Mouse (Mus musculus) liver, embryonic 14.5 days (tissue): Measurements from ENCODE around the gene Rara. TPM values are rescaled to one million over a fixed set of nuclear protein-coding genes. Genes with fewer than 3 reads are reported as not detected.
"Not testable (repeated sequence)": the region's sequence is repeated elsewhere in the genome, so short reads cannot be mapped to it uniquely, and the experiment has no call there.

ENCODE experiments used
- ATAC-seq: fragments of 200-750 bp; cut with Nextera tagmentation; 2 replicates; pipeline ENCODE4 v1.8.0; 2017; ENCODE audit warnings: moderate number of reproducible peaks, mild to moderate bottlenecking, moderate library complexity; ENCODE audit not compliant: insufficient read depth
- DNase-seq, 3 experiments: peaks; one replicate each; pipeline ENCODE4 v3.0.0-alpha.2; 2012 to 2013; ENCODE audit warnings: low read depth in 3 of 3, low spot score in 3 of 3
- H3K27ac ChIP-seq: fragments of 300-500 bp; sonication (generic); 2 replicates; pipeline ENCODE4 v1.5.1; 2014; ENCODE audit warnings: moderate library complexity, mild to moderate bottlenecking, control low read depth, inconsistent platforms
- H3K27me3 ChIP-seq: fragments of 300-500 bp; sonication (generic); 2 replicates; pipeline ENCODE4 v1.6.1; 2014; ENCODE audit warnings: mild to moderate bottlenecking, low read length, moderate library complexity; ENCODE audit not compliant: control insufficient read depth, insufficient read depth
- H3K36me3 ChIP-seq: fragments of 300-500 bp; sonication (generic); replicated peaks from 2 replicates; pipeline ENCODE4 v1.6.1; 2014; ENCODE audit warnings: low read depth; ENCODE audit not compliant: control insufficient read depth, insufficient read depth
- H3K4me1 ChIP-seq, 2 experiments: fragments of 200-500 bp in 1 of 2; fragments of 300-500 bp in 1 of 2; sonication (generic) in 1 of 2; replicated peaks; 2 replicates each; pipeline ENCODE4 v1.6.1; 2012 to 2014; ENCODE audit warnings: antibody characterized with exemption in 1 of 2, inconsistent platforms in 1 of 2, low read length in 1 of 2; ENCODE audit not compliant: control insufficient read depth in 2 of 2, insufficient read depth in 2 of 2
- H3K4me2 ChIP-seq: fragments of 300-500 bp; sonication (generic); 2 replicates; pipeline ENCODE4 v1.6.1; 2014; ENCODE audit warnings: low read depth, mild to moderate bottlenecking, control low read depth, moderate library complexity
- H3K4me3 ChIP-seq, 2 experiments: fragments of 200-500 bp in 1 of 2; fragments of 300-500 bp in 1 of 2; sonication (generic) in 1 of 2; 2 replicates each; pipeline ENCODE4 v1.5.1; 2012 to 2014; ENCODE audit warnings: low read depth in 2 of 2, low read length in 2 of 2, mild to moderate bottlenecking in 2 of 2, control low read depth in 1 of 2, inconsistent platforms in 1 of 2, moderate library complexity in 1 of 2; ENCODE audit not compliant: insufficient read depth in 1 of 2
- H3K9ac ChIP-seq: fragments of 300-500 bp; sonication (generic); replicated peaks from 2 replicates; pipeline ENCODE4 v1.6.1; 2014; ENCODE audit warnings: mild to moderate bottlenecking, control low read depth, moderate library complexity
- H3K9me3 ChIP-seq: fragments of 300-500 bp; sonication (generic); 2 replicates; pipeline ENCODE4 v1.6.1; 2016; ENCODE audit warnings: low read length, mixed read lengths; ENCODE audit not compliant: control insufficient read depth
- CTCF ChIP-seq: IDR thresholded peaks from 2 replicates; pipeline ENCODE4 v1.5.1; 2016; ENCODE audit warnings: antibody characterized with exemption, low read depth, control low read depth
- EP300 ChIP-seq: IDR thresholded peaks from 2 replicates; pipeline ENCODE4 v1.6.1; 2016; ENCODE audit warnings: antibody characterized with exemption, low read depth
- WGBS: fragments of 180-500 bp; shearing (Covaris S2); extraction: QIAGEN DNeasy Blood & Tissue Kit; methylation state at CpG from one replicate; pipeline ENCODE4 v1.1.7; 2014; ENCODE audit not compliant: insufficient replicate concordance; 5-methylcytosine and 5-hydroxymethylcytosine counted together
- polyA plus RNA-seq, 2 experiments: library from polyadenylated mRNA; depleted of rRNA in 1 of 2; stranded (reverse) in 1 of 2; unstranded in 1 of 2; fragments of >200 nt; fragmentation: Nextera tagmentation in 1 of 2; extraction: Ambion mirVana in 1 of 2; gene quantifications; 2 replicates each; pipeline versions ENCODE4 v1.2.1 to v1.2.3; 2012 to 2014

Rara gene
- polyA plus RNA-seq, 2 experiments, result 1.9 to 3.2 TPM

- no peaks in the 10 kb centered on the region for H3K9me3 ChIP-seq
- peaks cover 21 to 33% of the 10 kb centered on the region in 2 experiments for H3K4me1 ChIP-seq
- no peak overlapping the region for H3K9ac ChIP-seq
- H3K27ac ChIP-seq, result no peak overlapping the region
- H3K36me3 ChIP-seq, result peaks cover 98% of the 10 kb centered on the region
- no peaks in the 10 kb centered on the region for H3K27me3 ChIP-seq
- DNase-seq, result no peak
- H3K4me3 ChIP-seq, result no peak overlapping the region
- no peak for TF ChIP-seq CTCF
- no peak for TF ChIP-seq EP300
- WGBS, result 85% methylated on average over 11 of the region's 11 CpGs
- ATAC-seq, result no peak
- no peak overlapping the region for H3K4me2 ChIP-seq
Observed at GRCm38 (mm10) chr11:98914196-98914595, 13.4 kb upstream of the Rara start.

GRCm38 (mm10) chr11:98916376-98916775, 11.2 kb upstream of the Rara start:
- not testable (repeated sequence) for H3K4me2 ChIP-seq, ATAC-seq, DNase-seq, H3K9me3 ChIP-seq, H3K27me3 ChIP-seq, H3K9ac ChIP-seq, H3K4me3 ChIP-seq, H3K27ac ChIP-seq
- peaks cover 99% of the 10 kb centered on the region for H3K36me3 ChIP-seq
- 83% methylated on average over 3 of the region's 3 CpGs for whole genome bisulfite sequencing
- peak; percentile 63 for TF ChIP-seq CTCF
- H3K4me1 ChIP-seq, result peaks cover 8 to 12% of the 10 kb centered on the region in 2 experiments

GRCm38 (mm10) chr11:98917428-98918005, 10.1 kb upstream of the Rara start:
- DNase-seq, result no peak
- Histone ChIP-seq H3K27me3 (no peaks in the 10 kb centered on the region), H3K27ac (no peak overlapping the region), H3K4me1 (peaks cover 0 to 2% of the 10 kb centered on the region in 2 experiments; a peak in 1 of 4 replicates), H3K4me3 (no peak overlapping the region), H3K9ac (no peak overlapping the region), H3K9me3 (no peaks in the 10 kb centered on the region), H3K36me3 (peaks cover 99% of the 10 kb centered on the region), H3K4me2 (0 out of 2 replicates have a peak overlapping the region, but pooled peaks have one; percentile 20)
- no peak for TF ChIP-seq CTCF
- no peak for TF ChIP-seq EP300
- 40% methylated on average over 13 of the region's 13 CpGs for WGBS
- no peak; the same call in 1 of the 2 replicates for ATAC-seq

- no peak for DNase-seq
- 0 out of 2 replicates have a peak, but pooled peaks have one; percentile 24 for ATAC-seq
- peaks cover 95% of the 10 kb centered on the region for H3K36me3 ChIP-seq
- H3K27me3 ChIP-seq, result no peaks in the 10 kb centered on the region
- no peak overlapping the region for H3K4me3 ChIP-seq
- H3K4me2 ChIP-seq, result 0 out of 2 replicates have a peak overlapping the region, but pooled peaks have one; percentile 20
- no peak for TF ChIP-seq EP300
- TF ChIP-seq CTCF, result no peak
- no peaks in the 10 kb centered on the region for H3K9me3 ChIP-seq
- H3K9ac ChIP-seq, result no peak overlapping the region
- no peaks in the 10 kb centered on the region; a peak in 1 of 4 replicates for H3K4me1 ChIP-seq
- H3K27ac ChIP-seq, result no peak overlapping the region
- 43% methylated on average over 9 of the region's 9 CpGs for WGBS
Observed at GRCm38 (mm10) chr11:98918231-98918630, 9.4 kb upstream of the Rara start.

- H3K27me3 ChIP-seq, result no peaks in the 10 kb centered on the region
- no peak for DNase-seq
- no peak overlapping the region for H3K4me2 ChIP-seq
- no peak overlapping the region for H3K27ac ChIP-seq
- H3K4me3 ChIP-seq, result no peak overlapping the region
- peaks cover 90% of the 10 kb centered on the region for H3K36me3 ChIP-seq
- no peak for TF ChIP-seq CTCF
- no peak for TF ChIP-seq EP300
- 93% methylated on average over 11 of the region's 11 CpGs for WGBS
- ATAC-seq, result no peak
- H3K4me1 ChIP-seq, result peaks cover 0 to under 1% of the 10 kb centered on the region in 2 experiments; a peak in 1 of 4 replicates
- no peak overlapping the region for H3K9ac ChIP-seq
- no peaks in the 10 kb centered on the region for H3K9me3 ChIP-seq
Observed at GRCm38 (mm10) chr11:98919009-98919408, 8.6 kb upstream of the Rara start.
